Mouse (Mus musculus) gastrocnemius, adult 8-10 months (tissue): Measurements from ENCODE around the gene Tmem183a. TPM values are rescaled to one million over a fixed set of nuclear protein-coding genes. Genes with fewer than 3 reads are reported as not detected.

Experiments
- DNase-seq, 2 experiments: peaks; one replicate each; pipeline ENCODE4 v3.0.0; 2022; ENCODE audit warnings: low spot score in 2 of 2
- total RNA-seq, 4 experiments: library from RNA; stranded (reverse); gene quantifications; 2 replicates each; pipeline ENCODE4 v1.2.4; 2022

Gene Tmem183a
- total RNA-seq, 4 experiments from 2014 or later, result 8.5 to 13.5 (median 11.1) TPM

GRCm38 (mm10) chr1:134322591-134322990 lies 39.2 kb downstream of the Tmem183a start:
- peak; percentile 34 to 36 for DNase-seq

GRCm38 (mm10) chr1:134320691-134321301 lies 41.0 kb downstream of the Tmem183a start:
- DNase-seq, result no peak

GRCm38 (mm10) chr1:134318261-134318660 lies 43.5 kb downstream of the Tmem183a start:
- no peak for DNase-seq

- no peak for DNase-seq
Observed at GRCm38 (mm10) chr1:134316361-134316760, 45.4 kb downstream of the Tmem183a start.

- no peak for DNase-seq
Observed at GRCm38 (mm10) chr1:134315181-134315580, 46.6 kb downstream of the Tmem183a start.

GRCm38 (mm10) chr1:134311760-134312159 lies 50.0 kb downstream of the Tmem183a start:
- no peak for DNase-seq

GRCm38 (mm10) chr1:134310729-134311128 lies 51.0 kb downstream of the Tmem183a start:
- DNase-seq, result no peak

- DNase-seq, result no peak
Observed at GRCm38 (mm10) chr1:134310291-134310690, 51.5 kb downstream of the Tmem183a start.

GRCm38 (mm10) chr1:134307409-134307808 lies 54.4 kb downstream of the Tmem183a start:
- DNase-seq, result no peak

- DNase-seq, result no peak
Observed at GRCm38 (mm10) chr1:134304940-134305339, 56.8 kb downstream of the Tmem183a start.

GRCm38 (mm10) chr1:134302568-134303238 lies 59.1 kb downstream of the Tmem183a start:
- peak; percentile 69 to 82 for DNase-seq

GRCm38 (mm10) chr1:134298636-134299411 lies 63.0 kb downstream of the Tmem183a start:
- DNase-seq, result peak in 1 of 2 experiments; percentile 29

GRCm38 (mm10) chr1:134297265-134297664 lies 64.5 kb downstream of the Tmem183a start:
- no peak for DNase-seq

Other genes with a start within 250 kb of the Tmem183a start
- 1 to 10 TPM in 3 of 4 experiments, under 1 TPM in 1; 0.24 to 2.7 (median 1.3) TPM for gene Chil1, start 179.8 kb downstream of the Tmem183a start, total RNA-seq
- gene Mybph, start 168.5 kb downstream of the Tmem183a start, total RNA-seq, result 100 to 1,000 TPM; 239 to 486 (median 316) TPM
- gene Adora1, start 126.5 kb downstream of the Tmem183a start, total RNA-seq, result under 1 TPM; 0.19 to 0.97 (median 0.69) TPM
- gene Myog, start 72.0 kb downstream of the Tmem183a start, total RNA-seq, result 10 to 100 TPM in 3 of 4 experiments, 1 to 10 TPM in 1; 7.6 to 16.5 (median 15.4) TPM
- gene Ppfia4, start 29.1 kb downstream of the Tmem183a start, total RNA-seq, result under 1 TPM; 0.21 to 0.65 (median 0.55) TPM
- gene 4933406M09Rik, start 24.0 kb upstream of the Tmem183a start, total RNA-seq, result not detected
- 10 to 100 TPM; 79.7 to 98.2 (median 83.9) TPM for gene Cyb5r1, start 43.6 kb upstream of the Tmem183a start, total RNA-seq
- 100 to 1,000 TPM; 196 to 235 (median 208) TPM for gene Adipor1, start 53.4 kb upstream of the Tmem183a start, total RNA-seq
- gene Klhl12, start 93.6 kb upstream of the Tmem183a start, total RNA-seq, result 10 to 100 TPM; 19.0 to 22.2 (median 19.5) TPM
- gene Rabif, start 132.7 kb upstream of the Tmem183a start, total RNA-seq, result 1 to 10 TPM; 4.3 to 6.8 (median 5.6) TPM
- gene Mgat4e, start 187.7 kb upstream of the Tmem183a start, total RNA-seq, result not detected
- gene Kdm5b, start 198.2 kb upstream of the Tmem183a start, total RNA-seq, result 1 to 10 TPM; 8.4 to 9.8 (median 9.5) TPM